Mouse (Mus musculus) E14TG2a.4 (cell line): Measurements from ENCODE around the gene Mtf1.
A peak's percentile ranks its signal among the peaks of the same experiment; 100 is the strongest.

Source experiments
- CTCF ChIP-seq: conservative IDR thresholded peaks from 2 replicates; pipeline ENCODE4 v1.5.1; 2014; ENCODE audit warnings: low read length
- NANOG ChIP-seq: IDR thresholded peaks from 2 replicates; pipeline ENCODE4 v1.6.1; 2014; ENCODE audit warnings: borderline replicate concordance, low read length, mixed read lengths
- POU5F1 ChIP-seq: IDR thresholded peaks from 2 replicates; pipeline ENCODE4 v1.6.1; 2014; ENCODE audit warnings: low read length, borderline replicate concordance

- TF ChIP-seq CTCF, result peak; percentile 65
- TF ChIP-seq NANOG, result no peak
- TF ChIP-seq POU5F1, result no peak
Measured at GRCm38 (mm10) chr4:124840998-124841397, 39.1 kb downstream of the Mtf1 start.
